Mouse (Mus musculus) adrenal gland, postnatal 4 days (tissue): ENCODE data around the gene Adal. TPM values are rescaled to one million over a fixed set of nuclear protein-coding genes. Genes with fewer than 3 reads are reported as not detected.
"Not testable (repeated sequence)": the region's sequence is repeated elsewhere in the genome, so short reads cannot be mapped to it uniquely, and the experiment has no call there.

Source experiments
- DNase-seq, 2 experiments: peaks; one replicate each; pipeline ENCODE4 v3.0.0; 2021 to 2022; ENCODE audit warnings: low spot score in 2 of 2, mixed read lengths in 2 of 2
- long read RNA-seq, 2 experiments: library from polyadenylated mRNA; stranded (forward); transcript quantifications; one replicate each; pipeline ENCODE4 v2.0.0; 2021
- total RNA-seq, 2 experiments: library from RNA; stranded (reverse); gene quantifications; 2 replicates each; pipeline ENCODE4 v1.2.3; 2021

Adal gene
- total RNA-seq, result 10 to 100 TPM; 17.5 to 17.9 TPM
- long read RNA-seq, experiment 1, partial matches to known transcripts, result 0 of 4 reads
- long read RNA-seq, experiment 1, other reads (novel, unspliced or antisense), result 4 of 4 reads
- long read RNA-seq, experiment 2, partial matches to known transcripts, result 2 of 15 reads
- long read RNA-seq, experiment 2, other reads (novel, unspliced or antisense), result 8 of 15 reads

DNA sequence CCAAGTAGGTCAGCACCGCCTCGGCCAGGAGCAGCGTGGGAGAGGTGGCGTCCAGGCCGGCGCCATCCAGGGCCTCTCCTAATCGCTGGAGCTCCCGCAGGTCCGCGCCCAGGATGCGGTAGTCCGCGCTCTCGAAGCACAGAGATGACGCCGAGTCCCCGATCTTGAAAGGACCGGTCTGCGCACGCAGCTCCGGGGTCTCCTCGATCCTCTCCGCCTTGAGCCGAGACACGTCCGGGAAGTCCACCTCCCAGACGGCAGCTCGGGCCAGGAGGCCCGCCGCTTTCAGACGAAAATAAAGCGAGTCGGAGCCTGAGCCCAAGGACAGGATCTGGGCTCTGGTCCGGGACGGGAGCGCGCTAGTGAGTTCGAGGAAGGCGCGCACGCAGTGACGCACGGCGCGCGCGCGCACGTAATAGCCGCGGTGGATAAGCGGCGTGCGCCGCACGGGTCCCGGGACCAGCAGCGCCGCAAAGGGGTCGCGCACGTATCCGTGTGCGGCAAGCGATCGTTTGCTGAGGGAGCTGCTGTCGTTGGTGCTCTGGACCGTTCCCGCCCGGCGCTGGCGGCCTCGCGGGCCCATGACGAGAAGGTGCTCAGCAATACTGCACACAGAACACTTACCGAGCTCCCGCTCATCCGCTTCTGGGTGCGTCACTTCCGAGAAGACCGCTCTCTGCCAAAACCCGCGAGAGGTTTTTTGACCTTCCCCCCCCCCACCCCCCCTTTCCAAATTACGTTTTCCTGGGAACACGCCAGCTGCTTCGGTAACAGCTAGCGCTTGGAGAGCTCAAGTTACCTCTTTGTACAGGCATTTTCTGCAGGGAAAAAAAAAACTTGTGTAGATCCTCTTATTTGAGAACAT is at the start of gene Adal, which contains the start of gene Lcmt2:
TSS of gene Adal (plus strand) at position 411 of the 865 bp plus-strand sequence.
TSS of gene Lcmt2 (minus strand) at position 636 of the 865 bp plus-strand sequence.
- peak; percentile 72 to 80 for DNase-seq

DNA sequence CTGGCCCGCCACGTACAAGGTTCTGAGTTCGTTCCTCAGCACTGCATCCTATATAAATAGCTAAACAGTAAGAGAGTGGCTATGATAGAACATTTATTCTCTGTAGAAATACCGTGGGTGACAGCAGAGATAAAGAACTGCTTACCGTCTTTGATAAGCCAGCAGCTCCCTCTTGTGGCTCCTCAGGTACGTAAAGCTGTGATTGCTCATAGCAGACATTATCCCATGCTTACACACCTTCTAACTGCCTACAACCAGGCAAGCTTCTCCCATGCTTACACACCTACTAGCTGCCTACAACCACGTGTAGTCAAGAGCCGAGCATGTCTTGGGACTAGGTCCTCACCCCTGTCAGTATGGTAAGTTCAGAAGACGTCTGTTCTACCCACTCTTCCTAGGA is 38.2 kb upstream of the Adal start:
- DNase-seq, result peak in 1 of 2 experiments; percentile 24

- no peak for DNase-seq
Measured at GRCm38 (mm10) chr2:121105940-121106339, 34.3 kb upstream of the Adal start.

- DNase-seq, result no peak
Measured at GRCm38 (mm10) chr2:121109695-121110094, 30.5 kb upstream of the Adal start, which contains the start of gene Tgm7. TSS of gene Tgm7 (minus strand) at chr2:121109795.

GRCm38 (mm10) chr2:121115418-121115817 is 24.8 kb upstream of the Adal start:
- DNase-seq, result no peak

GRCm38 (mm10) chr2:121119260-121119659 is 21.0 kb upstream of the Adal start:
- no peak for DNase-seq

DNA sequence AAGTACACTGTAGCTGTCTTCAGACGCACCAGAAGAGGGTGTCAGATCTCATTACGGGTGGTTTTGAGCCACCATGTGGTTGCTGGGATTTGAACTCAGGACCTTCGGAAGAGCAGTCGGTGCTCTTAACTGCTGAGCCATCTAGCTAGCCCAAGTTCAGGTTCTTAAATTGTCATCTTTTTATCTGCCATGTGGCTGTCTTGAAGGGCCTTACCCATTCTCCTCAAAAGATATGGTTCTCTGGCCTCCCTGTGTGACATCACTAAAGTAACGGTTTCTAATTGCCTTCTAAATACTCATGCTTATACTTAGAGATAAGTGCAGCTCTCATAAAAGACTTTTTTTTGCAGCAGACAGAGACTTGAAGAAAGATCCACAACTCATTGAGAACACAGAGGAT is 13.9 kb upstream of the Adal start:
- DNase-seq, result not testable (repeated sequence)

DNA sequence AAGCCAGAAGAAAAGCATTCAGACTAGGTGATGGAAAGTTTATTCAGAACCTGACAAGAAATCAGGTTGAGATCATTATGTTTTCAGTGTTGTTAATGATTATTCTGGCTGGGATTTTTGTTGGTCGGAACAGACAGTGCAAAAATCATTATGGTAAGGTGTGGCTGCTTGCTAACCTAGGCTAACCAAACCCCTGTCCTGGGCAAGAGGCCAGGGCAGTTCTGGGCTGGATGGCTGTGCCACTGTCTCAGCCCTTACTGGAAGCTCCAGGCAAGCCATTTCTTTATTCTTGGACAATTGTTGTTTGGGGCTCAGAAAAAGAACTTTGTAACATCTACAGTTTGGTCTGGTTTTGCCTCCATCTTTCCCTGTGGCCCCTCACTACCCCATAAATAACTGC is 12.7 kb upstream of the Adal start:
- no peak for DNase-seq

- no peak for DNase-seq
Measured at GRCm38 (mm10) chr2:121128865-121129620, 11.2 kb upstream of the Adal start.

GRCm38 (mm10) chr2:121132822-121133221 is 7.4 kb upstream of the Adal start:
- no peak for DNase-seq

GRCm38 (mm10) chr2:121137371-121137770 is 2.9 kb upstream of the Adal start:
- DNase-seq, result no peak

GRCm38 (mm10) chr2:121139266-121140017 is 786 bp upstream of the Adal start:
- DNase-seq, result peak in 1 of 2 experiments; percentile 10

DNA sequence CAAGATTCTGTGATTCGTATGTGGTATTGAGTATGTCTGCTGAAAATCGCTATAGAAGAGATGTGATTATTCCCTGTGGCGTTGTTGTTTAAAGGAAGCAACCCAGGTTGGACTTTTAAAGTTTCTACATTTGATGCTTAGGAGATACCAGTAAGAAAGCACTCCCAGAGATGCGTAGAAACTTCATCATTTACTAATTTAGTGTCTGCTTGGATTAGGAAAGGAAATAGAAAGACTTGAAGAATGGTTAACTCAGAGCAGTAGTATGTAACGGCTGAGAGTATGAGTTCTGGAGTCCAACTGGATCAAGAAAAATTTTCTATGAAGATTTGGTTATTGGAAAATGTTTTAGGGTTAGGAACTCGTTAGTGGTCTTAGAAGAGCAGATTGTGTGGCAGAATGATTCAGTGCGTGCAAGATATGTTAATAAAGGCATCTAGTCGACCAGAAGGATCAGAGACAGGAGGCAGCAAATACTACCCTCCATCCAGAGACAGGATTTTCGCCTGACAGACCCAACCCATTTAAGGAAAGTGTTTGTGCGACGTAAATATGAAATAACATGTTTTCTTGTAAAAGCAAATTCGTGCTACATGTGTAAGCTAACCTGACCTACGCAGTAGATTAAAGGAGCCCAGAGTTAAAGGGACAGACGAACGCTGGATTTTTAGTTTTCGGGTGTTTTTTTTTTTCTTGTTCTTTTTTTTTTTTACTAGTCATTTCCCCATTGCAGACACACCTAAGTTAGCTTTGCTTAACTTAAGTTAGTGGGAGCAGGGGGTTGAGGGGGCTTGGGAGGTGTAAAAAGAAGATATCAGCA is 1.2 kb downstream of the Adal start:
- no peak for DNase-seq

GRCm38 (mm10) chr2:121142415-121142814 is 2.2 kb downstream of the Adal start:
- no peak for DNase-seq

GRCm38 (mm10) chr2:121149679-121150078 is 9.5 kb downstream of the Adal start:
- DNase-seq, result no peak

- DNase-seq, result no peak
Measured at GRCm38 (mm10) chr2:121153100-121153499, 12.9 kb downstream of the Adal start.

DNA sequence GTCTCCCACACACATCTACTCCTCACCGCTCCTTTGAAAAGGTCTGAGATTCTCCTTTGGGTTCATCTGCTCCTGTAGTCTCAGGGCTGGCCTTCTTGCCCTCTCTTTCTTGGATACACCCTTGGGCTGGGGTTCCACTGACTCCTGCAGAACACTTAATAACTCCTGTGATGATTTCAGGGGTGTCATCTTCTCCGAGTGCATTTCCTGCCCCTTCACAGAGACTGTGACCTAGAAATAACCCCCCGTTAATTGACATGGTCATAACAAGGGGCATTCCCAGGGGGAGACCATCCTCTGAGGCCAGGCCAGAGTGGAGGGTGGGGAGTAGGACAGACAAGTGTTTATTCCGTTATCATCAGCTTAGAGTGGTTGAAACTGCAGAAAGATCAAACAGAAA is 28.9 kb downstream of the Adal start:
- DNase-seq, result no peak

GRCm38 (mm10) chr2:121169902-121170301 is 29.7 kb downstream of the Adal start:
- DNase-seq, result no peak

- peak in 1 of 2 experiments; percentile 30 for DNase-seq
Measured at GRCm38 (mm10) chr2:121170481-121170971, 30.3 kb downstream of the Adal start, which contains the start of gene Tubgcp4. TSS of gene Tubgcp4 (plus strand) at chr2:121170654.
